Mouse (Mus musculus): ENCODE measurements around the gene Haus8. TPM values are rescaled to one million over a fixed set of nuclear protein-coding genes. Genes with fewer than 3 reads are reported as not detected.
A peak's percentile ranks its signal among the peaks of the same experiment; 100 is the strongest.
"Not testable (repeated sequence)": the region's sequence is repeated elsewhere in the genome, so short reads cannot be mapped to it uniquely, and the experiment has no call there.

Gene Haus8
- total RNA-seq (2014; rRNA removed) (4.0 and 5.8 TPM in 2 replicates), polyA plus RNA-seq (2012; rRNA removed) (2.1 and 2.8 TPM in 2 replicates)

GRCm38 (mm10) chr8:71272286-71273150 is at the start of gene Haus8, which contains the start of gene Myo9b:
Gene Haus8, minus strand, starts transcription at chr8:71272934.
Gene Myo9b, plus strand, starts transcription at chr8:71272714.
- under 1% methylated on average over 83 of the region's 84 CpGs for WGBS
- Histone ChIP-seq H3K27ac (replicated peaks; ENCODE audit: insufficient read depth, low read depth, low read length) (peak within 1 kb of the TSS; percentile 67), H3K27me3 (ENCODE audit: control insufficient read depth, insufficient read depth, low read length) (no peaks in the 10 kb centered on the region), H3K36me3 (ENCODE audit: control insufficient read depth, insufficient read depth, low read length) (no peaks in the 10 kb centered on the region), H3K9ac (ENCODE audit: low read depth, low read length) (peak within 1 kb of the TSS; percentile 92), H3K79me2 (ENCODE audit: control insufficient read depth, insufficient read depth, low read length) (peaks cover 32% of the 10 kb centered on the region; the same call in 1 of the 2 replicates), H3K4me3 (ENCODE audit: insufficient read depth, low read depth, low read length) (peak within 1 kb of the TSS; percentile 89), H3K4me1 (ENCODE audit: control insufficient read depth, insufficient read depth, low read length) (peaks cover 5% of the 10 kb centered on the region; the same call in 1 of the 2 replicates)
- TF ChIP-seq POLR2A (IDR thresholded peaks at IDR 0.05; ENCODE audit: extremely low read depth, insufficient read depth, low read length) (peak; percentile 58; the same call in 1 of the 2 replicates), CTCF (IDR thresholded peaks at IDR 0.05; ENCODE audit: low read depth, low read length) (peak; percentile 75)
- peak; percentile 96 for DNase-seq (ENCODE audit: extremely low read depth, low read depth, low spot score)

DNA sequence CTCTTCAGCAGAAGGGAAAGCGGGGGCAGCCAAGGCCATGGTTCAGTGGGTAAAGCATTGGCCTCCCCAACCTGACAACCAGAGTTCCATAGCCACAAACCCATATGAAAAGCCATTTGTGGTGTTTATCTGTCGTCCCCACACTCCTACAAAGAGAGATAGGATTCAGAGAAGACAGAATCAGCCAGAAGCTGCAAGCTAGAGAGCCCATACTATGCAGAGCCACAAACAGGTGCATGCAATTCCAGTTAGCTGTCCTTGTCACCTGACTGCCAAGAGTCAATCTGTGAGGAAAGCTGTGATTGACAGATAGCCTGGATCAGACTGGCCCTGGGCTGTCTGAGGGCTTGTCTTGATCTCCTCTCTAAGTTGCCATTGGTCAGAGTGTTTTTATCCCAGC is 47.0 kb upstream of the Haus8 start:
- H3K36me3 ChIP-seq (ENCODE audit: control insufficient read depth, insufficient read depth, low read length) = not testable (repeated sequence)

GRCm38 (mm10) chr8:71318610-71319009 is 45.9 kb upstream of the Haus8 start:
- H3K27ac ChIP-seq (replicated peaks; ENCODE audit: insufficient read depth, low read depth, low read length); H3K9ac ChIP-seq (ENCODE audit: low read depth, low read length); H3K79me2 ChIP-seq (ENCODE audit: control insufficient read depth, insufficient read depth, low read length); DNase-seq (ENCODE audit: extremely low read depth, low read depth, low spot score); H3K4me1 ChIP-seq (ENCODE audit: control insufficient read depth, insufficient read depth, low read length); H3K36me3 ChIP-seq (ENCODE audit: control insufficient read depth, insufficient read depth, low read length); H3K4me3 ChIP-seq (ENCODE audit: insufficient read depth, low read depth, low read length); H3K27me3 ChIP-seq (ENCODE audit: control insufficient read depth, insufficient read depth, low read length): not testable (repeated sequence)
- 96% methylated on average over 5 of the region's 5 CpGs for WGBS

More for the DNA sequence above, 47.0 kb upstream of the Haus8 start:
- H3K4me1 ChIP-seq (ENCODE audit: control insufficient read depth, insufficient read depth, low read length); DNase-seq (ENCODE audit: extremely low read depth, low read depth, low spot score); H3K27me3 ChIP-seq (ENCODE audit: control insufficient read depth, insufficient read depth, low read length); H3K4me3 ChIP-seq (ENCODE audit: insufficient read depth, low read depth, low read length); H3K27ac ChIP-seq (replicated peaks; ENCODE audit: insufficient read depth, low read depth, low read length); H3K9ac ChIP-seq (ENCODE audit: low read depth, low read length); H3K79me2 ChIP-seq (ENCODE audit: control insufficient read depth, insufficient read depth, low read length): not testable (repeated sequence)
- 90% methylated on average over 2 of the region's 2 CpGs for WGBS

- no peaks in the 10 kb centered on the region for H3K27me3 ChIP-seq (ENCODE audit: control insufficient read depth, insufficient read depth, low read length)
- no peak for TF ChIP-seq POLR2A (IDR thresholded peaks at IDR 0.05; ENCODE audit: extremely low read depth, insufficient read depth, low read length)
- TF ChIP-seq CTCF (IDR thresholded peaks at IDR 0.05; ENCODE audit: low read depth, low read length) = no peak
- H3K79me2 ChIP-seq (ENCODE audit: control insufficient read depth, insufficient read depth, low read length) = no peaks in the 10 kb centered on the region
- peaks cover 20% of the 10 kb centered on the region for H3K4me1 ChIP-seq (ENCODE audit: control insufficient read depth, insufficient read depth, low read length)
- H3K4me3 ChIP-seq (ENCODE audit: insufficient read depth, low read depth, low read length) = no peak overlapping the region
- DNase-seq (ENCODE audit: extremely low read depth, low read depth, low spot score) = peak; percentile 56
- peak overlapping the region; percentile 41 for H3K27ac ChIP-seq (replicated peaks; ENCODE audit: insufficient read depth, low read depth, low read length)
- no peaks in the 10 kb centered on the region for H3K36me3 ChIP-seq (ENCODE audit: control insufficient read depth, insufficient read depth, low read length)
- H3K9ac ChIP-seq (ENCODE audit: low read depth, low read length) = no peak overlapping the region
These were observed 43.8 kb upstream of the Haus8 start for GRCm38 (mm10) chr8:71316486-71317031.

DNA sequence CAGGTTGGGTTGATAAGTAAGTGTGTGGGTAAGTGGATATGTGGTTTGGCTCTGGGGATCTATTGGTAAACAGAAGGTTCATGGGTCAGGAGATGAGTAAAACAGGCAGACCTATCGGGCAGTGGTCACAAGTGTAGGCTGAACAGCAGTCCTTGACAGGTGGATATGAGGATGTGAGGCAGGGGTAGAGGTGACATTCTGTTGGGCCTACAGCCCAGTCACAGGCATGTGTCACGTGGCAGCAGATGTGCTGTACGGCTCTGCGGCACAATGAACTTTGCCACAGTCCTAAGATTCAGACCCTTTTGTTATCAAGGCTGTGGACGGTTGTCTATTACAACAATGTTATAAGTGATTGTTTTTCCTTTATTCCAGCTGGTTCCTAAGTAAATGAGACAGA is 43.2 kb upstream of the Haus8 start:
- Histone ChIP-seq H3K4me3 (ENCODE audit: insufficient read depth, low read depth, low read length) (no peak overlapping the region), H3K9ac (ENCODE audit: low read depth, low read length) (no peak overlapping the region), H3K4me1 (ENCODE audit: control insufficient read depth, insufficient read depth, low read length) (peaks cover 23% of the 10 kb centered on the region), H3K79me2 (ENCODE audit: control insufficient read depth, insufficient read depth, low read length) (no peaks in the 10 kb centered on the region), H3K27me3 (ENCODE audit: control insufficient read depth, insufficient read depth, low read length) (no peaks in the 10 kb centered on the region), H3K27ac (replicated peaks; ENCODE audit: insufficient read depth, low read depth, low read length) (no peak overlapping the region; the same call in 1 of the 2 replicates), H3K36me3 (ENCODE audit: control insufficient read depth, insufficient read depth, low read length) (no peaks in the 10 kb centered on the region)
- TF ChIP-seq CTCF (IDR thresholded peaks at IDR 0.05; ENCODE audit: low read depth, low read length) (no peak), POLR2A (IDR thresholded peaks at IDR 0.05; ENCODE audit: extremely low read depth, insufficient read depth, low read length) (no peak)
- DNase-seq (ENCODE audit: extremely low read depth, low read depth, low spot score) = peak; percentile 78
- 20% methylated on average over 5 of the region's 5 CpGs for WGBS

DNA sequence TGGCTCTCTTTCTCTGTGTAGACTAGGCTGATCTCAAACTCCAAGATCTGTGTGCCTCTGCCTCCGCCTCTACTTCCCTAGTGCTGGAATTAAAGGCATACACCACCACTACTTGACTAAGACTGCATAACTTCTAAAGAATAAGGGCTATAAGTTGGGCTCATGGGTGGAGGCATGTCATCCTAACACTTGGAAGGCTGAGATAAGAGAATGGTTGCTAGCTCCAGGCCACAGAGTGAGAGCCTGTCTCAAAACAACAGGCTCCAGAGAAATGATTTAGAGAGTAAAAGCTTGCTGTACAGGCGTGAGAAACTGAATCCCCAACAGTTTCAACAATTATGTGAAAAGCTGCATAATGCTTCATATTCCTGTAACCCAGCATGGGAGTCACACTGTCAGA is 41.2 kb upstream of the Haus8 start:
- no peak overlapping the region for H3K27ac ChIP-seq (replicated peaks; ENCODE audit: insufficient read depth, low read depth, low read length)
- H3K79me2 ChIP-seq (ENCODE audit: control insufficient read depth, insufficient read depth, low read length) = no peaks in the 10 kb centered on the region
- H3K27me3 ChIP-seq (ENCODE audit: control insufficient read depth, insufficient read depth, low read length) = no peaks in the 10 kb centered on the region
- no peak overlapping the region for H3K4me3 ChIP-seq (ENCODE audit: insufficient read depth, low read depth, low read length)
- H3K36me3 ChIP-seq (ENCODE audit: control insufficient read depth, insufficient read depth, low read length) = no peaks in the 10 kb centered on the region
- no peak overlapping the region for H3K9ac ChIP-seq (ENCODE audit: low read depth, low read length)
- H3K4me1 ChIP-seq (ENCODE audit: control insufficient read depth, insufficient read depth, low read length) = peaks cover 23% of the 10 kb centered on the region
- no peak for TF ChIP-seq POLR2A (IDR thresholded peaks at IDR 0.05; ENCODE audit: extremely low read depth, insufficient read depth, low read length)
- no peak for TF ChIP-seq CTCF (IDR thresholded peaks at IDR 0.05; ENCODE audit: low read depth, low read length)
- no peak for DNase-seq (ENCODE audit: extremely low read depth, low read depth, low spot score)
- WGBS = 96% methylated on average over 2 of the region's 2 CpGs
